Mouse (Mus musculus) heart, adult 9 months (tissue): ENCODE data around the gene Gm7792.
"Not testable (repeated sequence)": the region's sequence is repeated elsewhere in the genome, so short reads cannot be mapped to it uniquely, and the experiment has no call there.

Experiments used
- DNase-seq, 2 experiments: peaks; one replicate each; pipeline ENCODE4 v3.0.0; 2022; ENCODE audit warnings: low spot score in 2 of 2

The Gm7792 gene

GRCm38 (mm10) chr5:93843476-93843875 lies at the start of gene Gm7792:
TSS of gene Gm7792 (plus strand) at chr5:93843776.
- DNase-seq, result not testable (repeated sequence)
